Mouse (Mus musculus): ENCODE measurements around the gene Muc4.

The Muc4 gene

DNA sequence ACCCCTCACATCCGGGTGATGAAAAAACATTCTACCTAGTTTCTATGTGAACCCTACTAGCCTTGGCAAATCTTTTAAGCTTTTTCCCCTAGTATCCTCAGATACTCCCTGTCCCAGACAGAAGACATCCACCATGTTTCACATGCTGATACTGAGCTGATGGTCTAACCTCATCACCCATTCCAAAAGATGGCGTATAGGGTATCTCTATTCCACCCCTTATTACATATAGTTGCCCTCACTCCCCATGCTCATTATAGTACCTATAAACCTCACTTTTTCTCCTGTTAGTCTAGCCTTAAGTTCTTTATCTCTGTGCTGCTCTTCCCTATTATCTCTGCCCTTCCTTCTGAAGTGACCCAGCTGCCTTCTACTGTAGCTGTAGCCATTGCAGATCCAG, at the start of gene Muc4:
Muc4 (plus strand) TSS at position 301 of the 400 bp plus-strand sequence.
- no peak for DNase-seq

DNA sequence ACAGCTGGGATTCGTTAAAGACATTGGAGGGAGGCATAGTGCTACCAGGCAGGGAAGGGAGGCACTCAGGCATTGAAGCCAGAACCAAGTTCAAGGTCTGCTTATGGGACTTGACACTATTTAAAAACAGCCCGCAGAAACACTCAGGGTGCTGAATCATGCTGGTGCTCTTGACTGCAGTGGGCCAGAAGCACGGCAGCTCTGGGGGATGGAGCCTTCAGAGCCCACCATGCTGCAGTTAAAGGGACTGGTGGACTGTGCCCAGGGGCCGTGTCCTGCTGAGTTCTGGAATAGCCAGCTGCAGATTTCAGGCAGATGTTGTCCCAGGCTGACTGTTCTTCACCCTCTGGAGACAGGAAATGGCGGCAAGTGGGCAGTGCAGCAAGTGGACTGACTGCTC, 49.7 kb upstream of the Muc4 start:
- DNase-seq: no peak

DNA sequence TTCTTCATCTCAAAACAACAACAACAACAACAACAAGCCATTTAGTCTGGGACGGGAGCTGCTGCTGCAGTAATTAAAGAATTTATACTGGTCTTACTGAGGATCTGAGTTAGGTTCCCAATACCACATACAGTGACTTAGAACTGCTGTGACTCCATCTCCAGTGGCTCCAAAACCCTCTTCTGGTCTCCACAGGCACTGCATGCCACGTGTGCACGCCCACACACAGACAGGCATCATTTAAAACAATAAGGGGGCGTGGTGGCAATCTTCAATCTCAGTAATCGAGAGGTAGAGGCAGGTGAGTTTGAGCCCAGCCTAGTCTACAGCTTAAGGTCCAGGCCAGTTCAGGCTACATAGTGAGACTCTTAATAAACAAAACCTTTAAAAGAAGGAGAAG, 48.5 kb upstream of the Muc4 start:
- DNase-seq: no peak

DNA sequence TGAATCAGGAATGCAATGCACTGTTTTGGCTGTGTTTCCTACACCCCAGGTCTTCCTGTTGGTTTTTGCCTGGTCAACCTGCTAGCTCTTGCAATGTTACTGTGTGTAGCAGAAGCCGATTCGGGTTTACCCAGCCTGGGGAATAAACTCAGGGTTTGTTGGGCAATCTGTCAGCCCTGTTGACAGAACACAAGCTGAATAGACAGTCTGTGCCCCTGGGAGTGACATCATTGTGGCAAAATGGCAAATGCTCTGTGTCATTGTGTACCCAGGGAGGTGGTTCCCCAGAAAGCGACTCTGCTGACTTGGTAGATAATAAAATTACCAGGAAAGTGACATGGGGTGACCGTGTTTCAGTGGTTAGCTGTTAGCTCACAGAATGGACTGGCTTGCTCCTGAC, 46.9 kb upstream of the Muc4 start:
- DNase-seq: no peak

DNA sequence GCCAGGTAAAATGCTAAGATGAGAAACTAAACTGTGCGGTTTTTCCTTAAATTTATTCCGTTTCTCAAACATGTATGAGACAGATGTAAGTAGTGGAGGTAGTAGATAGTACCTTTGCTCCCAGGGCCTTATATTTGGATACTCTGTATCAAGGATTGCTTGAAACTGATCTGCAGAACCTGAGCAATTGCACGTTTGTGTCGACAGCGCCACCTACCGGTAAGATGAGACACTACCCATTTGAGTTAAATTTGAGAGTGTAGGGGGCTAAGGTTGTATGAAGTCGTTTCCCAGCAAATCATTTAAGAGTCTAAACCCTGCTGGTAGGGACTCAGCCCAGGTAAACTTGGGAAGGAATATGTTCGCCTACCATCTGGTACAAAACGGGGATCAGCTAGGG, 46.2 kb upstream of the Muc4 start:
- peak; percentile 75 to 79 for DNase-seq

DNA sequence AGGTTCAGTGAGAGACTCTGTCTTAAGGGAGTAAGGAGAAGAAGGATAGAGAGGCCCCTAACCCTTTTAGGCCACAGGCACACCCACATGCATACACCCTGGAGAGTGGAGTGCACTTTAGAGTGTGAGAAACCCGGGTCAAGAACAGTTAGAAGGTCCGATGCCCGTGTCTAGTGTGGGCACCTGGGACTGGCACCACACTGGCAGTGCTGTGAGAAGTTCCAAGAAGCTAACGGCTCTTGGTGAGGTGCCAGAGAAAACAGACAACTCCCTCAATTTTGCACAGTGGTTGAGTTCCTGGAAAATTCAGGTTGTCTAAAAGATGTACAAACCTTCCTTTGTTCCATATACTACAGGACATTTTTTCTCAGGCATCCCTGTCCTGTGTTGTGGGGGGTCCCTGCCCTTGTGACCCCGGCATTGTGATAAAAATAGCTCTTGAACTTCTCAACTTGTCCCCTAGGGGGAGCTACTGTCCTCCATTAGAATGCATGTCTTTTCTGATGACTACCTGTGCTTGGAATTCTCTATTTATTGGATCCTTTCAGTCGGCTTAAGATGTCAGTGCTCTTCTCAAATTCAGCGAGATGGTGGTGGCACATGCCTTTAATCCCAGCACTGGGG, 38.7 kb upstream of the Muc4 start:
- peak in 1 of 2 experiments; percentile 34 for DNase-seq

DNA sequence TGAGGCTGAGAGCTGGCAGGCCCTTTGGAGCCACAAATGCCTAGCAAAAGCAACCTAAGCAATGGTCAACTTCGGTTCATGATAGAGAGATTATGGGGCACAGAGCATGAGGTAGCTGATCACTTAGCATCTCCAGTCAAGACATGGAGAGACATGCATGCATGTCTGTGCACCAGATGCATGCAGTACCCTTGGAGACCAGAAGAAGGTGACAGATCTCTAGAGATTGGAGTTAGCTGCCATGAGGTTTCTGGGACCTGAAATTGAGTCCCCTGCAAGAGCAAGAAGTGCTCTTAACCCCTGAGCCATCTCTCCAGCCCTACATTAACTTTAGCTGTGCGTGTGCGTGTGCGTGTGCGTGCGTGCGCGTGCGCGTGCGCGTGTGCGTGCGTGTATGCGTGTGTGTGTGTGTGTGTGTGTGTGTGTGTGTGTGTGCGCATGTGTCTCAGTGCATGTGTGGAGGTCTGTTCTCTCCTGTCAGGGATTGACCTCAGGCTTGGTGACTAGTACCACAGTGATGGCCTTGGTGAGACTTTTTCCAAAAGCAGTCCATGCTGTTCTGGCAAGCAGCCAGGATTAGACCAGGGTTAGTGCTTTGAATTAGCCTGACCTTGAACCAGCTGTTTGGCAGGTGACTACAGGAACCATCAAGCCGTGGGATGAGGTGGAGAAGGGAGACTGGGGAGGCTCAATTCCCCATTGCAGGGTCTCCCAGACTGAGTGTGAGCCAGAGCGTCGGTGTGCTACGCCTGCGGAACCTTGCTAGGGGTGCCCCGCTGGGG, 37.8 kb upstream of the Muc4 start:
- no peak for DNase-seq

DNA sequence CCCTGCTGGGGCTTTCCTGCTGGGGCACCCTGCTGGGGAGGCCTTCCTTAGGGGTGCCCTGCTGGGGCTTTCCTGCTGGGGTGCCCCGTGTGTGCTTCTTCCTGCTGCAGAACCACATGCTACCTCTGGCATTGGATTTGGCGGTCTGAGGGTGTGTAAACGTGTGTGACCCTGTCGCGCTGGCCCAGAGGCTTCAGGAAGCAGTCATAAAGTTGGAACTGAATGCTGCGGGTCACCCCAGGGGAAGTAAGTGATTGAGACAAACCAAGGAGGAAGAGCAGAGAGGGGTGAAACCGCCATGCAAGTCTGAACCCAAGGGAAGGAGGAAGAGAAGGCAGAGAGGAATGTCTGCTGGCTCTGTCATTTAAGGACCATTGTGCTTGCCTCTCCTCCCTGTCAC, 37.1 kb upstream of the Muc4 start:
- DNase-seq: no peak

DNA sequence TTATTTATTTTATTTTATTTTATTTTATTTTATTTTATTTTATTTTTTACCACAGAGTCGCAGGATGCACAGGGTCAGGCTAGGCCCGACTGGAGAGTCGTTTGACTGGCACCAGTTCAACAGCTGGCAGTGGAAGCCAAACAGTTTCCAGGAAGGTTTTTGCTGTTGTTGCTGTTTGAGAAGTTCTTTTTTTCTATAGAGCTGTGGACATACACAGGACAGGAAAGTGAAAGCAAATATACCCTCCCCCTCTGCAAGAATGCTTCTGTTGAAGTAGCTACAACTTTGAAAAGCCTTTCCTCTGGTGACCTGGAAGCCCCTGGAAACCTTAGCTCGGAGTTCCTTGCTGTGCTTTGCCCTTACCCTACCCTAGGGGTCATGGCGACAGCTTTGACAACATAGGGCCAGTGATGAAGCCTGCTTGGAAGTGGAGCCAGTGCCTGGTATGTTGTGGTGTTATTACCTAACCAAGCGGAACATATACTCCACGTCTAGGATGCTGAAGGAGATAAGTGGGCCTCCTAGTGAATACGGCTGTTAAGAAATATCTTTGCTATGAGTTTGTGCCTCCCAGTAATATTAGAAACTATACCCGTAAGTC, 32.3 kb upstream of the Muc4 start:
- no peak for DNase-seq

DNA sequence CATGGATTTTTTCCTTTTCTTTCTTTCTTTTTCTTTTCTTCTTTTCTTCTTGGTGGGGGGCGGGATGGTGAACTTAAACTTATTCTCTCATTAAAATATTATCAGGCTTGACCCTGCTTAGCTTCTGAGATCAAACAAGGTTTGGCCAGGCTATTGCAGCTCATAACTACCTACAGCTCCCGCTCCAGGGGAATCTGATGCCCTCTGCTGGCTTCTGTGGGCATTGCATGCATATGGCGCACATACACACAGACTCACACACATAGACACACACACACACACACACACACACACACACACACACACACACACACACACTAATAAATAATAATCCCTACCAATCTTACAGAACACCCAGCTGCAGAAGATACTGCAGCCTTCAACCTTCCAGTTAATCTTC, 30.1 kb upstream of the Muc4 start:
- DNase-seq: no peak

DNA sequence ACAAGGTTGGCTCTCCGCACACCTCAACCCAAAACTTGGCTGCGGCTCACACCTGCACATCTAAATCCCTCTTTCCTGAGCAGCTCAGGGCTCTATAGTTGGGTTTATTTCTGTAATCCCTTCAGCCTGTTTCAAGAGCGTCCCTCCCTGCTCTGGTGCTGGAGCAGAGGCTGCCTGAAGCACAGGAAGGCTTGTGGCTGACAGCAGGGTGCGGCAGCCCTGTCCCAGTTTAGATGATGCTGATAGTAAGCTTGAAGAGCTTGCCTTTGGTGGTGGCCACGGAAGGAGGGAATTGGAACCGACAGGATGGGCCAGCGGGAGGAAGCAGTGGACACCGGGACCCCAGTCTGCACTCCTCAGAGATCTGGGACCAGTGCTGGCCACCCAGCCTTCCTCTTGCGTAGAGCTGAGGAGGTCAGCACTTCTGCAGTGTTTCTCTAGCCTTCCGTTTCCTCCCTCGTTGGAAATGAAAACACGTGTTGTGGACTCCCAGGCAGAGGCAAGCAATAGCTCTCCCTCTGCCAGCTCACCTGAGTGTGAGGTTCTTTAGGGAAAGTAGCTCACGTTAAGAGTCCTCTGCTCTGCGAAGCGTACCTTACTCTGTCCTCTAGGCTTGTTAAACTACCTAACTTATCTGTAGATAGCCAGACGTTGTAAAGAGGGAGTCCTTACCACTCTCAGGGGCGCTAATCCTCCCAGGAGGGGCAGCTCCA, 28.4 kb upstream of the Muc4 start:
- DNase-seq: no peak

DNA sequence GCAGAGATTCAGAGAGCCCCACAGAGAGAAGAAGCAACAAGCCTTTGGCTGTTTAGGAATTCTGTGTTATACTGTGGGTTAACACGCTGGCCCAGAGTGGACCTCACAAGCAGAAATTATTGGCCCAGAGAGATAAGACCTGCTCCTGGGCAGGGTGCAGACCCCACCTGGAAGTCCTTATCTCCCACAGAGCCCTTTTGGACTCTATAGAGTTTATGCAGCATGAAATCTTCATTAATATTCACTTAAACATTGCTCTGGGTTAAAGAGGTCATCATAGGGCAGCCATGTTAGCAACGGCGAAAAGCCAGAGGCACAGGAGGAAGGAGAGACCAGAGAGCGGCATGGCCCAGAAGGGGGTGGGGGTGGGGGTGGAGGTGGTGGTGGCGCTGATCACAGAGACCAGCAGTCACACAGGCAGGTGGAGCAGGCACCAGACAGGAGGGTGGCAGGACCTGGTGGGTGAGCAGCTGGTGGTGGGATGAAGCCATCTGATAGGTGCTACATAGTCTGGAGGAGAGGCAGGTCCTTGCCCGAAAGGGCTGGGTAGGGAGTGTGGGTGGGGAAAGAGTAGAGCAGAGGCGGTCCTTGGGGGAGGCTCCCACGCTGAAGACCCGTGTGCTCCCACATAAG, 27.7 kb upstream of the Muc4 start:
- DNase-seq: no peak

DNA sequence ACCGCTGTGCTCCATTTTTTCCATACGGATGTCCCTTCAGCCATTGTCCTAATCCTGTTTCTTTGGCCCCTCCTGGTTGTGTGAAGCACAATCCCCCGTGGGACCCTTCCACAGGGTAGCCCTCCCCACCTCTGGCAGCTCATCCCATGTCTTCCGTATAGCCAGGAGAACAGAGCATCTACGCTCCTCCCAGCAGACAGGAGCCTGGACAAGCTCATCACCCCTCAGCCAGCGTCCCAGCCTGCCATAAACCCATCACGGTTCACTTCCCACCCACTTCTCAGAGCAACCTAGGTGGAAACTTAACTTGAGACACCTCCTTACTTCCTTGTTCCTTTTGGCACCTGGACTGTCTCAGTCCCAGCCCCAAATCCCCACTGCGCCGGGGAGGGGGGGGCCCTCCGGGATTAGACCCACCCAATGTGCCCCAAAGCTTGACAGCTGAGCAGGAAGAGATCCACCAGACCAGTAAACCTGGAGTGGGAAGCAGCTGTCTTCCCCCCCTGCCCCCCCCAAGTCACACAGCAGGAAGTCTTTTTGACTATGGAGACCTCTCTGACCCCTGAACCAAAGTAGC, 27.1 kb upstream of the Muc4 start:
- no peak for DNase-seq

DNA sequence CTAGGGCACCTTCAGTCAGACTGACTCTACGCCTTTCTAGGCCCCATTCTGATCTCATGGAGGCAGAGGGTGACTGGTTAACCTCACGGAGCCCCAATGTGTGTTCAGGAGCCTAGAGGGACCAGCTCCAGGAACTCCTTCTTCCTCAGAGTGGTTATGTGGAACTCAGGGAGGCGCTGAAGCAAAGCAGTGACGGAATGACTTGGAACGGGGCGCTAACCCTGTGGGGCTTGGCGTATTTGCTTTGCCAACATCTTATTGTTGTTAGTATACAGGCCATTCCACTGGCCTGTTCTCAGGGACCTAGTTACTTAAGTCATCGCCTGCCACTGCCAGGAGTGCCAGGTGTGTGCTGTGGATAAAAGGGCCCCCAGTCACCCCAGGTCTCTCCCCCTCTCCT, 26.6 kb upstream of the Muc4 start:
- DNase-seq: no peak

DNA sequence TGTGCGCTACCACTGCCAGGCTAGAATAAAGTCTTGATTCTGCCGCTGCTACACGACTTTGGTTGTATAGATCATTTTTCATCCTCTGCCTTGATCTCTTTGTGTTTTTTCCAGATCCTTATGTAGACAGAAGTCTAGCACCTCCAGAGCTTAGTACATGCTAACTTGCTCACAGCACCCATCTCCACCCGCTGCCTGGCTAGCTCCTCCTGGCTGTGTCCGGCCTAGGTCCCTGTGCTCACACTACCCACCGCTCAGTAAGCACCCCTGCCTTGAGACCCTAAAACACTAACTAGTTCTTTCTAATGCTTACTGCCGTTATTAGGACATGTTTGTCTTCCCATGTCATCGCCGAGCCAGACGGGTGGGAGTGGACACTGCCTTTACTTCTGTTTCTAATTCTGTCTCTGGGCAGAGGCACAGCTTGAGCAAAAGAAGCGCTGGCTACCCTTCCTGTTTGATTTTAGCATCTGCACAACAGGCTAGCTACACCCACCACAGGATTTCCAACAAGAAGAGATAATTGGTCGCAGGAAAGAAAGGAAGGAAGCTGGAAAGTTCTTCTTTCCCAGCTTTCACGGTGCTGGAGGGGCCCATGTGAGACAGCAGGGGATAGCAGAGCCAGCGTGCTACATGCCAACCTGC, 25.1 kb upstream of the Muc4 start:
- DNase-seq: no peak

DNA sequence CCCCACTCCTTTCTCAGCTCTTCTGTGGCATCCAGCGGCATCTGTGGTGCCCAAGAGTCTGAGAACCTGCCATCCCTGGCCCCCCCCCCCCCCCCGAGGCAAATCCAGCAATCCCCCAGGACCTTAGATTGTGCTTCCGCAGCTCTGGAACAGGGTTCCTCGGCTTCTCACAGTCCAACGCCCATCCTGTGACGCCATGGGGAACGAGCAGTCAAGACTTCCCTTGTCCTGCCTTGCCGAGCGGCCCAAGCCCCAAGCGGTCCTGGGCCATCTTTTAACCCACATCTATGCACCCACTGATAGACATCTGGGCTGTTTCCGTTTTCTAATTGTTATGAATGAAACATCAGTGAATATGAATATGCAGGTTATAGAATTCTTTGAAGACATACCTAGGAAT, 23.5 kb upstream of the Muc4 start:
- DNase-seq: no peak

DNA sequence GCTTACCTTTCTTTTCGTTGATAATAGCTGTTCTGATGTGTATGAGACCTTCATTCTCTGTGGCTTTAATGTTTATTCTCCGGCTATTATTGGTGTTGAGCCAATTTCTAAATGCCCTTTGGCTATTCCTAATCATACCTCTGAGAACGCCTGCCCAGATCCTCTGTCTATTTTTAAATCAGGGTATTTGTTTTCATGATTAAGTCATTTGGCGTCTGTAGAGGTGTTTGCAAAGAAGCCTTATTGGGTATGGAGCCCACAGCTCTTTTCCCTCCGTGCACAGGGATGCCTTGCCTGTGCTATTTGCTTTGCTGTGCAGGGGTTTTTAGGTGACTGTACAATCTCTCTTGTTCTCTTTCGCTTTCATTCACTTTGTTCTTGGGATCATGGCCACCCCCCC, 22.1 kb upstream of the Muc4 start:
- DNase-seq: no peak

DNA sequence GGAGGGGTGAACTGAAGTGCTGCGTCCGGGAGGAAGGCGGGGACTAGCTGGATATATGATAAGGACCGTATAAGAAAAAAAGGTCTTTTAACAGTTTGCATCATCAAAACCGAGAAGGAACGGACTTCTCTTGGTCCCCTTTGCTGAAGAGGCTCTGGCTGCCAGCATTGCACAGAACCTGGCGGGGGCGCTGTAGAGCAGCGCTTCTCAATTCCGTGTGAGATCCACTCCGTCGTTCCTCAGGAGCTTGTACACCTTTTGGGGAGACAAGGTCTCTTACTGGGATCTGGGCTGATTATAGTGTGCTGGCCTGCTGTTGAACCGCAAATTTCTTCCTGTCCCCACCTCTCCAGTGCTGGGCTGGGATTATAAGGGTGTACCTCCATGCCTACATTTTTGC, 20.3 kb upstream of the Muc4 start:
- DNase-seq: no peak

DNA sequence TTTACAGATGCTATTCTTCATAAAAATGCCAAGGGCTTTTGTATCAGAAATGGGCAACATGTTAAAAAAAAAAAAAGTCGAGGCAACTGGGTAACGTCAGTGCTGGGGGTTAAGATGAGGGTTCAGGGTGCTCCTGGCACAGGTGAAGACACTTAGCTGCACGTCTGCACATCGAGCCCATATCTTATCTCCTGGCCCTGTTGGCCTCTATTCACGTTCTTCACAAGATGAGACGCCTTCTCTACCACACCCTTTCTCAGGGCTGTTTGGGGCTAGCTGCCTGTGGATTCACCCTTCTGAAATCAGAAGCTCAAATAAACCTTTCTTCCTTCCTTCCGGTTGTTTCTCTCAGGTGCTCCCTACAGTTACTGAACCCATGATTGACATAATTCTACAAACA, 12.5 kb upstream of the Muc4 start:
- DNase-seq: no peak

DNA sequence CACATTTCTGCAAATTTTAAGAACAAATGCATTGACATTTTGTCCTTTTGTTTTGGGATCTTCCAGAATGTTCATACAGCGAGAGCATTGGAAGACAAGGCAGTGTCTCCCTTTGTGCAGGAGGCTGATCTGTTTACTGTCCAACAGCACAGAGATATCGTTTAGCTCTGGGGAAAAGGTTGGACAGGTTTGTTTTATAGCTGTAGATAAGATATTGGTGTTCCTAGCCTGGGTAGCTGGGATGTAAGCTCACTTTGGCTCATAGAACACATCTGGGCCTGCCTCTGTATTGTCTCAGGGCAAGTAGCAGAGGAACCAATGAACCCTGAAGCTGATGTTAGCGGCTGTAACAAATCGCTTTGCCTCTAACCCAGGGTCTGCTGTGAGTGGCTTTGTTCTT, 11.9 kb upstream of the Muc4 start:
- no peak for DNase-seq

DNA sequence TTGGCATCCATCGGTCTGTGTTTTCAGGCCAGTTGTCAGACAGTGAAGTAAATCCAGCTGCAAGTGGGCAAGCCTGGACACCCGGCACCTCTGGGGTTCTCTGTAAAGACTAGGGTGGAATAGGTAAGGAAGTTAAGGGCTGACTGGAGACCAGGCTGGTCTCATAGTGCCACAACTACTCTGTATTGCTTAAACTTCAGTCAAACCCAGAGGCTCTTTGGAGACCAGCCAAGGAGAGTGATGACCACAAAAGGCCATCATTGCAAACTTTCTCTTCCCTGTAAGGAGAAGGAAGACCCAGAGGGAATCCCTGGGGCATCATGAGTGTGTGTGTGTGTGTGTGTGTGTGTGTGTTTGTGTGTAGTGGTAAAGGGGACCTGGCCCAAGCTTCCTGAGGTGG, 11.4 kb upstream of the Muc4 start:
- no peak for DNase-seq

DNA sequence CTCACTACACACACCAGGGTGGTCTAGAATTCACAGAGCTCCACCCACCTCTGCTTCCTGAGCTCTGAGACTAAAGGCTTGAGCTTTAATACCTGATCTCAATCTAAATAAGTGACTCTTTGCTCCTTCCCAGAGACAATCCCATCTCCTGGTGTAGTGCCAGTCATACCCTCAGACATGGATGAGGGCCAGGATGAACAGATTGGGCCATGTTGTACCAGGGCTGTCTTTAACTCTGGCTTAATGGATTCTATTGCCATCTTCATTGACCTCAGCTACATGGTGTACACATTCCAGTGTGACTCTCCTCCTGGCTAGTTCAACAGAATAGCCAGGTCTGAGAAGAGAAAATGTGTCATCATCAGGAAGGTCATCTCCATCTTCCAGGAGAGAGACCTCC, 9.2 kb upstream of the Muc4 start:
- DNase-seq: peak; percentile 64 to 68
